Mouse (Mus musculus): Measurements from ENCODE around the gene Abhd2. TPM values are rescaled to one million over a fixed set of nuclear protein-coding genes. Genes with fewer than 3 reads are reported as not detected.

Gene Abhd2
- polyA plus RNA-seq, 1 experiment from 2014 or later, result 11.6 TPM

GRCm38 (mm10) chr7:79270961-79271387, 2.0 kb upstream of the Abhd2 start:
- Histone ChIP-seq H3K9ac (ENCODE audit: low read length) (no peak overlapping the region), H3K4me2 (no peak overlapping the region), H3K27me3 (ENCODE audit: control insufficient read depth, insufficient read depth, low read length) (no peaks in the 10 kb centered on the region), H3K4me3 (ENCODE audit: low read depth, low read length) (no peak overlapping the region), H3K9me3 (ENCODE audit: control insufficient read depth, low read length) (no peaks in the 10 kb centered on the region), H3K4me1 (ENCODE audit: control insufficient read depth, insufficient read depth, low read length) (peaks cover 18% of the 10 kb centered on the region), H3K27ac (ENCODE audit: low read depth, low read length) (no peak overlapping the region), H3K36me3 (ENCODE audit: control insufficient read depth, insufficient read depth, low read length) (no peaks in the 10 kb centered on the region)
- ATAC-seq (ENCODE audit: low FRiP score) (no peak), DNase-seq (ENCODE audit: low spot score, missing footprints) (no peak)
- 84% methylated on average over 9 of the region's 9 CpGs for WGBS

- H3K36me3 ChIP-seq (ENCODE audit: control insufficient read depth, insufficient read depth, low read length), result no peaks in the 10 kb centered on the region
- peak overlapping the region; percentile 60 for H3K4me2 ChIP-seq
- H3K9ac ChIP-seq (ENCODE audit: low read length), result peak overlapping the region; percentile 48; the same call in 1 of the 2 replicates
- WGBS, result 84% methylated on average over 16 of the region's 16 CpGs
- no peak; the same call in 1 of the 2 replicates for ATAC-seq (ENCODE audit: low FRiP score)
- no peak overlapping the region for H3K27ac ChIP-seq (ENCODE audit: low read depth, low read length)
- DNase-seq (ENCODE audit: low spot score, missing footprints), result no peak
- no peaks in the 10 kb centered on the region for H3K9me3 ChIP-seq (ENCODE audit: control insufficient read depth, low read length)
- H3K4me3 ChIP-seq (ENCODE audit: low read depth, low read length), result peak overlapping the region; percentile 76
- H3K4me1 ChIP-seq (ENCODE audit: control insufficient read depth, insufficient read depth, low read length), result peaks cover 18% of the 10 kb centered on the region
- H3K27me3 ChIP-seq (ENCODE audit: control insufficient read depth, insufficient read depth, low read length), result no peaks in the 10 kb centered on the region
Observed at GRCm38 (mm10) chr7:79271861-79272788, 874 bp upstream of the Abhd2 start.

- Histone ChIP-seq H3K4me1 (ENCODE audit: control insufficient read depth, insufficient read depth, low read length) (peaks cover 25% of the 10 kb centered on the region), H3K4me3 (ENCODE audit: low read depth, low read length) (peak overlapping the region; percentile 76), H3K27ac (ENCODE audit: low read depth, low read length) (peak overlapping the region; percentile 7; the same call in 1 of the 2 replicates), H3K36me3 (ENCODE audit: control insufficient read depth, insufficient read depth, low read length) (no peaks in the 10 kb centered on the region), H3K9ac (ENCODE audit: low read length) (peak overlapping the region; percentile 89), H3K9me3 (ENCODE audit: control insufficient read depth, low read length) (no peaks in the 10 kb centered on the region), H3K4me2 (peak overlapping the region; percentile 78), H3K27me3 (ENCODE audit: control insufficient read depth, insufficient read depth, low read length) (no peaks in the 10 kb centered on the region)
- DNase-seq (ENCODE audit: low spot score, missing footprints) (peak; percentile 94), ATAC-seq (ENCODE audit: low FRiP score) (no peak)
- 22% methylated on average over 15 of the region's 15 CpGs for WGBS
Observed at GRCm38 (mm10) chr7:79273738-79274472, 906 bp downstream of the Abhd2 start.

GRCm38 (mm10) chr7:79274473-79275010, 1.5 kb downstream of the Abhd2 start:
- no peak overlapping the region for H3K9ac ChIP-seq (ENCODE audit: low read length)
- peaks cover 28% of the 10 kb centered on the region for H3K4me1 ChIP-seq (ENCODE audit: control insufficient read depth, insufficient read depth, low read length)
- peak overlapping the region; percentile 76 for H3K4me3 ChIP-seq (ENCODE audit: low read depth, low read length)
- WGBS, result 80% methylated on average over 8 of the region's 8 CpGs
- no peaks in the 10 kb centered on the region for H3K9me3 ChIP-seq (ENCODE audit: control insufficient read depth, low read length)
- no peaks in the 10 kb centered on the region for H3K36me3 ChIP-seq (ENCODE audit: control insufficient read depth, insufficient read depth, low read length)
- H3K4me2 ChIP-seq, result peak overlapping the region; percentile 78
- H3K27ac ChIP-seq (ENCODE audit: low read depth, low read length), result no peak overlapping the region
- DNase-seq (ENCODE audit: low spot score, missing footprints) (no peak), ATAC-seq (ENCODE audit: low FRiP score) (no peak)
- no peaks in the 10 kb centered on the region for H3K27me3 ChIP-seq (ENCODE audit: control insufficient read depth, insufficient read depth, low read length)

GRCm38 (mm10) chr7:79275345-79275744, 2.3 kb downstream of the Abhd2 start:
- Histone ChIP-seq H3K4me1 (ENCODE audit: control insufficient read depth, insufficient read depth, low read length) (peaks cover 28% of the 10 kb centered on the region), H3K36me3 (ENCODE audit: control insufficient read depth, insufficient read depth, low read length) (no peaks in the 10 kb centered on the region), H3K27ac (ENCODE audit: low read depth, low read length) (no peak overlapping the region), H3K27me3 (ENCODE audit: control insufficient read depth, insufficient read depth, low read length) (no peaks in the 10 kb centered on the region), H3K9ac (ENCODE audit: low read length) (no peak overlapping the region; the same call in 1 of the 2 replicates), H3K4me3 (ENCODE audit: low read depth, low read length) (no peak overlapping the region; the same call in 1 of the 2 replicates), H3K9me3 (ENCODE audit: control insufficient read depth, low read length) (no peaks in the 10 kb centered on the region), H3K4me2 (peak overlapping the region; percentile 29)
- no peak for ATAC-seq (ENCODE audit: low FRiP score)
- 40% methylated on average over 11 of the region's 11 CpGs for WGBS
- DNase-seq (ENCODE audit: low spot score, missing footprints), result peak; percentile 82

GRCm38 (mm10) chr7:79278432-79278831, 5.4 kb downstream of the Abhd2 start:
- no peaks in the 10 kb centered on the region for H3K36me3 ChIP-seq (ENCODE audit: control insufficient read depth, insufficient read depth, low read length)
- no peak overlapping the region for H3K27ac ChIP-seq (ENCODE audit: low read depth, low read length)
- no peaks in the 10 kb centered on the region for H3K27me3 ChIP-seq (ENCODE audit: control insufficient read depth, insufficient read depth, low read length)
- H3K4me2 ChIP-seq, result no peak overlapping the region
- DNase-seq (ENCODE audit: low spot score, missing footprints) (peak; percentile 73), ATAC-seq (ENCODE audit: low FRiP score) (no peak)
- peaks cover 24% of the 10 kb centered on the region for H3K4me1 ChIP-seq (ENCODE audit: control insufficient read depth, insufficient read depth, low read length)
- H3K9me3 ChIP-seq (ENCODE audit: control insufficient read depth, low read length), result no peaks in the 10 kb centered on the region
- H3K4me3 ChIP-seq (ENCODE audit: low read depth, low read length), result no peak overlapping the region
- H3K9ac ChIP-seq (ENCODE audit: low read length), result no peak overlapping the region
- WGBS, result 86% methylated on average over 13 of the region's 13 CpGs

GRCm38 (mm10) chr7:79279376-79280029, 6.5 kb downstream of the Abhd2 start:
- Histone ChIP-seq H3K27me3 (ENCODE audit: control insufficient read depth, insufficient read depth, low read length) (no peaks in the 10 kb centered on the region), H3K9me3 (ENCODE audit: control insufficient read depth, low read length) (no peaks in the 10 kb centered on the region), H3K4me1 (ENCODE audit: control insufficient read depth, insufficient read depth, low read length) (peaks cover 23% of the 10 kb centered on the region), H3K36me3 (ENCODE audit: control insufficient read depth, insufficient read depth, low read length) (no peaks in the 10 kb centered on the region), H3K4me2 (no peak overlapping the region), H3K27ac (ENCODE audit: low read depth, low read length) (no peak overlapping the region; the same call in 1 of the 2 replicates), H3K9ac (ENCODE audit: low read length) (no peak overlapping the region), H3K4me3 (ENCODE audit: low read depth, low read length) (no peak overlapping the region)
- 75% methylated on average over 10 of the region's 10 CpGs for WGBS
- DNase-seq (ENCODE audit: low spot score, missing footprints) (peak; percentile 14), ATAC-seq (ENCODE audit: low FRiP score) (no peak)

GRCm38 (mm10) chr7:79282883-79283670, 10.1 kb downstream of the Abhd2 start:
- Histone ChIP-seq H3K27me3 (ENCODE audit: control insufficient read depth, insufficient read depth, low read length) (no peaks in the 10 kb centered on the region), H3K9ac (ENCODE audit: low read length) (no peak overlapping the region), H3K27ac (ENCODE audit: low read depth, low read length) (no peak overlapping the region), H3K36me3 (ENCODE audit: control insufficient read depth, insufficient read depth, low read length) (no peaks in the 10 kb centered on the region), H3K4me2 (no peak overlapping the region), H3K9me3 (ENCODE audit: control insufficient read depth, low read length) (no peaks in the 10 kb centered on the region), H3K4me1 (ENCODE audit: control insufficient read depth, insufficient read depth, low read length) (peaks cover 18% of the 10 kb centered on the region), H3K4me3 (ENCODE audit: low read depth, low read length) (no peak overlapping the region)
- 90% methylated on average over 12 of the region's 12 CpGs for WGBS
- ATAC-seq (ENCODE audit: low FRiP score), result no peak
- DNase-seq (ENCODE audit: low spot score, missing footprints), result peak; percentile 73

Data from midbrain, embryonic 11.5 days (tissue).